ENCODE assay signal across 13 mouse cellular contexts in the genomic region with DNA sequence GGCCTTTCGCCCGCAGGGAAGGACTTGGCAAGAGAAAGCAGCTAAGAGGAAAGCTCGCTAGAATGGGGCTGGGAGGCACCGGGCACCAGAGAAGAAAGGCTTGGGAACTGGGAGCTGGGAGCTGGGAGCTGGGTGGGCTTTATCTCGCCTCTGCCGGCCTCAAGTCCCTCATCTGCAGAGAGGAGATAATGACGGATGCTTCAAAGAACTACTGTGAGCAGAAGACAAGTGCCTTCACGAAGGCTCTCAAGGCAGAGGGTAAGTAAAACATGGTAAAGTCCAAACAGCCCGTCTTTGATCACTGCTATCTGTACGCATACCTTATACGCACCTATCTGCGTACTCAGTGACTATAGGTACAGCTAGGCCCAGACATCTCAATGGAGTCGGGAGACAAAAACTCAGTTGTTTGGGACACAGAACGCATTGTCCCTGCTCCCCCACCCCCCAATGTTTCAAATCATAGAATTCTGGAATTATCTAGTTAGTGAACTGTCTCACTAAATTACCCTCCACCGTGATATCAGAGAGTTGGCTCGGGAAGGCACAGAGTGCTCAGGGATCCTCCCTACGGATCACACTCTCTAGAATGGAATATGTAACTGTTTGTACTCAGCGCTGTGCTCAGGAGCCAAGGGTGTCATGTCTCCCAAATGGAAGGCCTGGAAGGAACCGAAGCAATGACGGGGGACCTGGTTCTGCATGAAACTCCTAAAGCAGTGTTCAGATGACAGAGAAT. TPM values are rescaled to one million over a fixed set of nuclear protein-coding genes. Genes with fewer than 3 reads are reported as not detected.
DNase-seq lines count a peak whose midpoint lies in the region; ATAC-seq lines count a peak whose summit lies in the region.
"Had no signal": no experiment of that assay in that cellular context is flagged by ENCODE, and none has a peak within 500 bp of the region (broad histone marks: within the 10 kb centered on the region; RNA-seq: fewer than 3 reads in every experiment).

No protein-coding gene starts in this region.

- H3K4me2 ChIP-seq in kidney, embryonic 15.5 days = no peak overlapping the region
- no peak overlapping the region for H3K4me2 ChIP-seq in kidney, embryonic 14.5 days (replicated peaks; ENCODE audit: low read depth, low read length)
- H3K4me2 ChIP-seq in intestine, embryonic 16.5 days (ENCODE audit: low read depth, low read length) = no peak overlapping the region
- no peak overlapping the region for H3K4me2 ChIP-seq in hindbrain, embryonic 16.5 days (ENCODE audit: low read length)
- H3K4me2 ChIP-seq: embryonic facial prominence, embryonic 13.5 days had no signal

- no peaks in the 10 kb centered on the region for H3K36me3 ChIP-seq in kidney, embryonic 15.5 days
- H3K36me3 ChIP-seq in kidney, embryonic 14.5 days (ENCODE audit: control insufficient read depth, insufficient read depth, low read length) = no peaks in the 10 kb centered on the region
- H3K36me3 ChIP-seq in intestine, embryonic 16.5 days (ENCODE audit: control insufficient read depth, insufficient read depth, low read length) = no peaks in the 10 kb centered on the region
- no peaks in the 10 kb centered on the region for H3K36me3 ChIP-seq in hindbrain, embryonic 16.5 days (ENCODE audit: control insufficient read depth, insufficient read depth, low read length)
- H3K36me3 ChIP-seq: embryonic facial prominence, embryonic 13.5 days had no signal

- ATAC-seq in kidney, embryonic 15.5 days (replicated peaks; ENCODE audit: low FRiP score) = peak; percentile 60; the same call in 1 of the 2 replicates
- ATAC-seq in kidney, embryonic 14.5 days (ENCODE audit: low FRiP score, low TSS enrichment) = no peak
- ATAC-seq in intestine, embryonic 16.5 days = peak; percentile 37
- ATAC-seq in hindbrain, embryonic 16.5 days = no peak
- no peak for ATAC-seq in frontal cortex, adult (ENCODE audit: low TSS enrichment)

- H3K9me3 ChIP-seq in kidney, embryonic 15.5 days (replicated peaks) = no peaks in the 10 kb centered on the region
- no peaks in the 10 kb centered on the region for H3K9me3 ChIP-seq in kidney, embryonic 14.5 days (ENCODE audit: control insufficient read depth, low read length)
- H3K9me3 ChIP-seq in intestine, embryonic 16.5 days (ENCODE audit: control insufficient read depth, low read length) = no peaks in the 10 kb centered on the region
- no peaks in the 10 kb centered on the region for H3K9me3 ChIP-seq in hindbrain, embryonic 16.5 days (ENCODE audit: control insufficient read depth, low read length)
- H3K9me3 ChIP-seq: embryonic facial prominence, embryonic 13.5 days had no signal

- H3K4me3 ChIP-seq in kidney, embryonic 15.5 days (replicated peaks) = no peak overlapping the region
- no peak overlapping the region for H3K4me3 ChIP-seq in kidney, embryonic 14.5 days (ENCODE audit: low read length)
- no peak overlapping the region for H3K4me3 ChIP-seq in intestine, embryonic 16.5 days (ENCODE audit: low read length)
- H3K4me3 ChIP-seq in hindbrain, embryonic 16.5 days (ENCODE audit: low read length) = no peak overlapping the region
- H3K4me3 ChIP-seq: embryonic facial prominence, embryonic 13.5 days had no signal

- H3K27ac ChIP-seq in kidney, embryonic 15.5 days = no peak overlapping the region
- H3K27ac ChIP-seq in kidney, embryonic 14.5 days (ENCODE audit: low read depth, low read length) = no peak overlapping the region
- H3K27ac ChIP-seq in intestine, embryonic 16.5 days (ENCODE audit: low read length) = peak overlapping the region; percentile 67
- no peak overlapping the region for H3K27ac ChIP-seq in hindbrain, embryonic 16.5 days (ENCODE audit: low read depth, low read length)
- H3K27ac ChIP-seq: embryonic facial prominence, embryonic 13.5 days; macrophage had no signal

- peak; percentile 22 for DNase-seq in c-Kit-positive CD71-negative TER-119-negative erythroid progenitor cells, embryonic 14.5 days (ENCODE audit: low read depth)
- DNase-seq in spleen, postnatal 10 days (ENCODE audit: low spot score in 2 of 2) = peak; percentile 74 to 84
- no peak for DNase-seq in layer of hippocampus, adult 9-10 months (ENCODE audit: low spot score)
- DNase-seq: cerebellum, adult 11 months; kidney, postnatal 25 days; thymus, adult 2 months had no signal

- H3K27me3 ChIP-seq in kidney, embryonic 15.5 days = no peaks in the 10 kb centered on the region
- no peaks in the 10 kb centered on the region for H3K27me3 ChIP-seq in kidney, embryonic 14.5 days (ENCODE audit: control insufficient read depth, insufficient read depth, low read length)
- no peaks in the 10 kb centered on the region for H3K27me3 ChIP-seq in intestine, embryonic 16.5 days (replicated peaks; ENCODE audit: control insufficient read depth, insufficient read depth, low read length)
- no peaks in the 10 kb centered on the region for H3K27me3 ChIP-seq in hindbrain, embryonic 16.5 days (replicated peaks; ENCODE audit: control insufficient read depth, insufficient read depth, low read length)
- H3K27me3 ChIP-seq: embryonic facial prominence, embryonic 13.5 days had no signal

- H3K9ac ChIP-seq in kidney, embryonic 15.5 days = no peak overlapping the region
- no peak overlapping the region for H3K9ac ChIP-seq in kidney, embryonic 14.5 days (ENCODE audit: low read depth, low read length)
- H3K9ac ChIP-seq in intestine, embryonic 16.5 days (ENCODE audit: low read depth, low read length) = no peak overlapping the region
- H3K9ac ChIP-seq in hindbrain, embryonic 16.5 days (ENCODE audit: low read depth, low read length) = no peak overlapping the region
- H3K9ac ChIP-seq: embryonic facial prominence, embryonic 13.5 days had no signal

- 85% methylated on average over 20 of the region's 20 CpGs for WGBS in kidney, embryonic 15.5 days
- WGBS in kidney, embryonic 14.5 days = 88% methylated on average over 20 of the region's 20 CpGs
- 70% methylated on average over 20 of the region's 20 CpGs for WGBS in intestine, embryonic 16.5 days
- WGBS in hindbrain, embryonic 16.5 days = 89% methylated on average over 20 of the region's 20 CpGs

- H3K4me1 ChIP-seq in kidney, embryonic 15.5 days = peaks cover 7% of the 10 kb centered on the region
- H3K4me1 ChIP-seq in kidney, embryonic 14.5 days (ENCODE audit: control insufficient read depth, insufficient read depth, low read length) = peaks cover 4% of the 10 kb centered on the region; the same call in 1 of the 2 replicates
- H3K4me1 ChIP-seq in intestine, embryonic 16.5 days (ENCODE audit: control insufficient read depth, insufficient read depth, low read length) = peaks cover 16% of the 10 kb centered on the region
- H3K4me1 ChIP-seq in hindbrain, embryonic 16.5 days (ENCODE audit: control insufficient read depth, insufficient read depth, low read depth, low read length) = no peaks in the 10 kb centered on the region
- H3K4me1 ChIP-seq: embryonic facial prominence, embryonic 13.5 days had no signal

RNA-seq across cellular contexts. Expression of gene Fam122a, which starts 36.1 kb away (rescaled TPM):
- polyA plus RNA-seq in kidney, embryonic 15.5 days (2015; fragmentation: Nextera tagmentation; extraction: Ambion mirVana) = 48.0 and 49.7 TPM in 2 replicates
- polyA plus RNA-seq in kidney, embryonic 14.5 days (2014; fragmentation: Nextera tagmentation; extraction: Ambion mirVana) = 52.9 and 54.6 TPM in 2 replicates
- 35.2 and 37.5 TPM in 2 replicates for polyA plus RNA-seq in intestine, embryonic 16.5 days (2015; fragmentation: Nextera tagmentation; extraction: Ambion mirVana)
- polyA plus RNA-seq in hindbrain, embryonic 16.5 days (2015; fragmentation: Nextera tagmentation; extraction: Ambion mirVana) = 52.1 and 53.9 TPM in 2 replicates

RNA-seq across cellular contexts. Expression of gene Pip5k1b, which starts 42.4 kb away (rescaled TPM):
- 2.6 and 2.9 TPM in 2 replicates for polyA plus RNA-seq in kidney, embryonic 15.5 days (2015; fragmentation: Nextera tagmentation; extraction: Ambion mirVana)
- polyA plus RNA-seq in kidney, embryonic 14.5 days (2014; fragmentation: Nextera tagmentation; extraction: Ambion mirVana) = 3.1 and 3.3 TPM in 2 replicates
- polyA plus RNA-seq in intestine, embryonic 16.5 days (2015; fragmentation: Nextera tagmentation; extraction: Ambion mirVana) = 22.1 and 26.1 TPM in 2 replicates
- 2.2 and 2.4 TPM in 2 replicates for polyA plus RNA-seq in hindbrain, embryonic 16.5 days (2015; fragmentation: Nextera tagmentation; extraction: Ambion mirVana)

Comparison
In these comparisons a context has a peak if more than half of its experiments do, and no peak if none do; other contexts are left out.
1. ATAC-seq: peak in kidney, embryonic 15.5 days (single experiment) and intestine, embryonic 16.5 days (single experiment); none in kidney, embryonic 14.5 days (single experiment), hindbrain, embryonic 16.5 days (single experiment) and frontal cortex, adult (single experiment).